Mouse (Mus musculus) lung, embryonic 14.5 days (tissue): ENCODE results near the gene Cdc5l. TPM values are rescaled to one million over a fixed set of nuclear protein-coding genes. Genes with fewer than 3 reads are reported as not detected.
"Not testable (repeated sequence)": the region's sequence is repeated elsewhere in the genome, so short reads cannot be mapped to it uniquely, and the experiment has no call there.

ENCODE experiments used
- ATAC-seq: fragments of 200-750 bp; cut with Nextera tagmentation; 2 replicates; pipeline ENCODE4 v1.8.0; 2017; ENCODE audit warnings: mild to moderate bottlenecking, moderate TSS enrichment, moderate library complexity; ENCODE audit not compliant: insufficient read depth
- DNase-seq: peaks from one replicate; pipeline ENCODE4 v3.0.0-alpha.2; 2015
- H3K27ac ChIP-seq: fragments of 300-500 bp; sonication (generic); 2 replicates; pipeline ENCODE4 v1.5.1; 2014; ENCODE audit warnings: low read depth, mild to moderate bottlenecking, moderate library complexity
- H3K27me3 ChIP-seq: fragments of 300-500 bp; sonication (generic); 2 replicates; pipeline ENCODE4 v1.6.1; 2014; ENCODE audit warnings: low read length, control low read depth; ENCODE audit not compliant: insufficient read depth
- H3K36me3 ChIP-seq: fragments of 300-500 bp; sonication (generic); 2 replicates; pipeline ENCODE4 v1.6.1; 2014; ENCODE audit warnings: control low read depth; ENCODE audit not compliant: insufficient read depth
- H3K4me1 ChIP-seq: fragments of 300-500 bp; sonication (generic); 2 replicates; pipeline ENCODE4 v1.6.1; 2014; ENCODE audit warnings: antibody characterized with exemption, control low read depth; ENCODE audit not compliant: insufficient read depth
- H3K4me2 ChIP-seq: fragments of 300-500 bp; sonication (generic); 2 replicates; pipeline ENCODE4 v1.6.1; 2014; ENCODE audit warnings: mild to moderate bottlenecking
- H3K4me3 ChIP-seq: fragments of 300-500 bp; sonication (generic); 2 replicates; pipeline ENCODE4 v1.5.1; 2014; ENCODE audit warnings: low read depth, low read length
- H3K9ac ChIP-seq: fragments of 300-500 bp; sonication (generic); 2 replicates; pipeline ENCODE4 v1.6.1; 2014
- H3K9me3 ChIP-seq: fragments of 300-500 bp; sonication (generic); 2 replicates; pipeline ENCODE4 v1.6.1; 2016; ENCODE audit warnings: low read depth, low read length, control low read depth
- CTCF ChIP-seq: IDR thresholded peaks from 2 replicates; pipeline ENCODE4 v1.5.1; 2016; ENCODE audit warnings: antibody characterized with exemption, low read depth
- whole genome bisulfite sequencing: fragments of 180-500 bp; shearing (Covaris S2); extraction: QIAGEN DNeasy Blood & Tissue Kit; methylation state at CpG from one replicate; pipeline ENCODE4 v1.1.7; 2014; 5-methylcytosine and 5-hydroxymethylcytosine counted together
- polyA plus RNA-seq: library from polyadenylated mRNA; unstranded; fragments of >200 nt; fragmentation: Nextera tagmentation; extraction: Ambion mirVana; gene quantifications from 2 replicates; pipeline ENCODE4 v1.2.1, GENCODE M21; 2014

Gene Cdc5l
- polyA plus RNA-seq, 1 experiment from 2014 or later: 63.8 TPM

DNA sequence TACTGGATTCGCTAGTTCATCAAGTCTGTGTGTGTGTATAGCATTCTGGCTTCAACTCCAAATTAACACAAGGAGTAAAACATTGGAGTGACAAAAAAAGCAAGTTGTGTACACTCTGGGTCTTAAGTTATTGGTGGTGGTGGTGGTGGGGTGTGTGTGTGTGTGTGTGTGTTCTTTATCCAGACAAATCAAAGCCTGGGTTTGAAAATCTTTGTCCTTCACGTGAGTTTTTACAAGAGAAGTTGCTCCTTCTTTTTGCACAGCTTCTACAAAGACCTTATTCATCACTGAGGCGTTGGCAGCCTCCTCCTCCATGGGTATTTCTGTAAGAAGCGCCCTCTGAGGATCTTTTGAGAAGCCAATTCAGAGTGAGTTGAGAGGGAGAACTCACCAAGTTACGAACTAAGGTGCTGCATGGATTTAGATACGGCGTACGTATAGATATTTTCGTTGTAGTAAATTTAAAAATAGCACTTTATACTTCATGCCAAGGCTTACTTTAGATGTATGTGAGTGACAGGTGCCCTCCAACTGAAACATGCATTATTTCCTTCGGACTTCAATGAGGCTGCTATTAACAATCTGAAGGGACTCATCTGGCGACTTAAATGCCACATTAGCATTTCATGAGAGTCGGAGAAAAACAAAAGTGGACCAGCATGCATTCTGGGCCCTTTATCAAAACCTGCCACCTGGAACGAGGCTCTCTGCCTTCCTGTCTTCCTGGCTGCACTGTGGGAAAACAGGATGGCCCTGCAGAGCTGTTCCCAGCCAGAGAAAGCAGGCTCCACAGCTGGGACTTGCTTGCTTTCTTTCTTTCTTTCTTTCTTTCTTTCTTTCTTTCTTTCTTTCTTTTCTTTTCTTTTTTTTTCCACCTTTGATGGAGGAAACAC lies 23.0 kb upstream of the Cdc5l start:
- no peaks in the 10 kb centered on the region for H3K4me1 ChIP-seq
- no peaks in the 10 kb centered on the region for H3K36me3 ChIP-seq
- H3K27me3 ChIP-seq: no peaks in the 10 kb centered on the region
- no peak overlapping the region for H3K4me2 ChIP-seq
- no peak overlapping the region for H3K27ac ChIP-seq
- no peak for TF ChIP-seq CTCF
- no peaks in the 10 kb centered on the region for H3K9me3 ChIP-seq
- ATAC-seq (no peak), DNase-seq (no peak)
- WGBS: 63% methylated on average over 13 of the region's 13 CpGs
- no peak overlapping the region for H3K4me3 ChIP-seq
- no peak overlapping the region for H3K9ac ChIP-seq

DNA sequence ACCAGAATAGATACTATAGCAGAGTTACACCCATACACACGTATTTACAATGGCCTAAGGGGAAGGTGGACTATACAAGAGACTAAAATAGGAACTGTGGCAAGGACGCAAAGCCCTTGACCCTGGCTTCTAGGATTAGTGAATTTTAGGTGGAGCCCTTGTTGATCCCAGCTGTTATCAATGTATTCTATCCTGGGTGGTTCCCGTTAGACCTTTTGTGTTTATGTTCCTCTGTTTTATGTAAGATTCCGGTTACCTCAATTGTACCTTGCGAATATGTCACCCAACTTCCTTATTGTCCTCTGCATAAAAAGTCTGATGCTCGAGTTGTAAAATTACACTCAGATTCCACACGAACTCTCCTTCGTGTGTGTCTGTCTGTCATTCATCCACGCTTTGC lies 22.2 kb upstream of the Cdc5l start:
- not testable (repeated sequence) for H3K9ac ChIP-seq, DNase-seq, H3K4me3 ChIP-seq, H3K27ac ChIP-seq, H3K4me1 ChIP-seq, H3K36me3 ChIP-seq, H3K27me3 ChIP-seq, ATAC-seq, H3K9me3 ChIP-seq, H3K4me2 ChIP-seq
- 82% methylated on average over 8 of the region's 9 CpGs for WGBS

DNA sequence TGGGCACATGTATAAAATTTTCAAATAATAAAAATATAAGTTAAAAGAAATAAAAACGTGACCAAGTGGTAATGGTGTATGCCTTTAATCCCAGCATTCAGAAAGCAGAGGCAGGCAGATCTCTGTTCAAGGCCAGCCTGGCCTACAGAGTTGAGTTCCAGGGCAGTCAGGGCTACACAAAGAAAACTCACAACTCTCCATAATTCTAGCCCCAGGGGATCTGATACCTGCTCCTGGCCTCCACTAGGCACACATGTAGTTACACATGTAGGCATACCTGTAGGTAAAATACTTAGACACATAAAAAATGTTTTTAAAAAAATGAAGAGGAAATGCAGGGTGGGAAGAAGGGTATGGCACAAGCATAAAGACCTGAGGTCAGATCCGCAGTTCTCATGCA lies 21.3 kb upstream of the Cdc5l start:
- Histone ChIP-seq H3K27me3 (no peaks in the 10 kb centered on the region), H3K4me2 (no peak overlapping the region), H3K36me3 (no peaks in the 10 kb centered on the region), H3K27ac (no peak overlapping the region), H3K4me1 (no peaks in the 10 kb centered on the region), H3K9ac (no peak overlapping the region), H3K9me3 (no peaks in the 10 kb centered on the region), H3K4me3 (no peak overlapping the region)
- DNase-seq (no peak), ATAC-seq (no peak)
- no peak for TF ChIP-seq CTCF
- 86% methylated on average over 2 of the region's 2 CpGs for WGBS

DNA sequence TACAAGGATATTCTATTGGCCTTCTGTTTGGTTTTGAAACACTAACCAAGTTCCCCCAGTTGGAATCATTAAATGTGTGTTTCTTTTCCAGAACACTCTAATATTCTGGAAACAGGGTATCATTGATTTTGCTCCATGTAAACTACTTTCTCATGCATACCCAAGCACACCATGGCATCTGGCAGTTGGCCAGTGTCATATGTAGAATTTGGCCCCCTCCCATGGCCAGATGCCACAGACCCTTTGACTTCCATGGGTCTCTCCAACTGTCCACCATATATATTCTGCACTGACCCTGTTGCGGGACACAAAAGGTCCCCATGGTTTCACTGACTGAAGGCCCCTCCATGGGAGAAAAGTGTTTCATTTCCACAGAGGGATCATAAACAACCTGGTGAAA lies 18.7 kb upstream of the Cdc5l start:
- no peak overlapping the region for H3K27ac ChIP-seq

DNA sequence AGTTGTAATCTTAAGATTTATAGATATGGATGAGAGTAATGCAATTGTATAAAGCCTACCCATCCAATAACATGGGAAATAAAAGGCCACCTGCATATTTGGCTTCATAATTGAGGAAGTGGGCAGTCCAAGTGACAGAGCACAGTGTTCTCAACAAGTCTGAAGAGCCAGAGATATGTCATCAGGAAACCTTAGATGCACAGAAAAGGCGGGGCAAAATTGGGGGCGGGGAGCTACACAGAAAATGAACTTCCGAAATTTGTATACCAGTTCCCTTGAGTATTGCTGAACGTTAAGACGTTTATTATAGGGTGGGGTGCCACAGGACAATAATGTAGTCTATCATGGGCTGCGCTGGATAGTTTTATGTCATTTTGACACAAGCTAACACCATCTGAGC lies 16.6 kb upstream of the Cdc5l start:
- no peaks in the 10 kb centered on the region for H3K36me3 ChIP-seq
- H3K27me3 ChIP-seq: no peaks in the 10 kb centered on the region

More for the DNA sequence above, 18.7 kb upstream of the Cdc5l start:
- no peaks in the 10 kb centered on the region for H3K4me1 ChIP-seq
- no peak for TF ChIP-seq CTCF
- ATAC-seq: no peak
- no peaks in the 10 kb centered on the region for H3K27me3 ChIP-seq
- H3K36me3 ChIP-seq: no peaks in the 10 kb centered on the region
- WGBS: 95% methylated on average over 1 of the region's 1 CpGs
- H3K4me2 ChIP-seq: no peak overlapping the region
- H3K9me3 ChIP-seq: no peaks in the 10 kb centered on the region
- no peak overlapping the region for H3K9ac ChIP-seq
- DNase-seq: no peak
- H3K4me3 ChIP-seq: no peak overlapping the region

DNA sequence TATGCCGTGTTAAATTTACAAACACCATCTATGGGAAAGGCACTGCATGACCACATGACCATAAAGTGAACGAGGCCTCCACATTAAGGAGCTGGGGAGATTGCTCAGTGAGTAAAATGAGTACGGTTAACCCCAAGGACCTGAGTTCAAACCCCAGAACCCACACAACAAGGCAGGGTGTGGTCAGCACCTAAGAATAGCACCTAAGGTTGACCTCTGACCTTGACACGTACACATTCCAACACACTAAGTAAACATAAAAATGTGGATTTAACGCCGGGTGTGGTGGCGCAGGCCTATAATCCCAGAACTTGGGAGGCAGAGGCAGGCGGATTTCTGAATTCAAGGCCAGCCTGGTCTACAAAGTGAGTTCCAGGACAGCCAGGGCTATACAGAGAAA lies 16.0 kb upstream of the Cdc5l start:
- Histone ChIP-seq H3K9ac (no peak overlapping the region), H3K4me2 (no peak overlapping the region), H3K27ac (no peak overlapping the region), H3K4me3 (no peak overlapping the region), H3K4me1 (no peaks in the 10 kb centered on the region), H3K36me3 (no peaks in the 10 kb centered on the region), H3K9me3 (no peaks in the 10 kb centered on the region), H3K27me3 (no peaks in the 10 kb centered on the region)
- 88% methylated on average over 8 of the region's 8 CpGs for WGBS
- ATAC-seq (no peak), DNase-seq (no peak)
- no peak for TF ChIP-seq CTCF

More for the DNA sequence above, 16.6 kb upstream of the Cdc5l start:
- H3K4me3 ChIP-seq: no peak overlapping the region
- H3K9ac ChIP-seq: no peak overlapping the region
- no peak overlapping the region for H3K4me2 ChIP-seq
- TF ChIP-seq CTCF: no peak
- DNase-seq (no peak), ATAC-seq (no peak)
- no peaks in the 10 kb centered on the region for H3K4me1 ChIP-seq
- 88% methylated on average over 6 of the region's 6 CpGs for WGBS
- no peak overlapping the region for H3K27ac ChIP-seq
- no peaks in the 10 kb centered on the region for H3K9me3 ChIP-seq

DNA sequence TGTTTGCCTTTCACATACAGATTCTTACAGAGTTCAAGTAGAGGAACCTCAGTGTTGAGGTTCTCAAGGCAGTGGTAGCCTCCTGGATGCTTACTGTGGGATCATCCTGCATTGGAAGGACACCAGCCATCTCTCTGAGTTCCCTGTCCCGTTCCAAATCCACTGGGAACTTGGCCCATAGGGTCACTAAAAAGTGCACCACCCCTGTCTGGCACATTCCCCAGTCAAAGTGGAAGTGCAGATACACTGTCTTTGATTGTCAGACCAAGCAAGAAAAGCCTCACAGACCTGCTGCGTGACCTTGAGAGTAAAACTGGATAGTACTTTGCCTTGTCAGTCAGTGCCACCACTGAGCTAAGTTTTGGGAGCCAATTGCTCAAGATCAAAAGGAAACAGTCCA lies 13.5 kb upstream of the Cdc5l start:
- DNase-seq: no peak
- no peaks in the 10 kb centered on the region for H3K4me1 ChIP-seq
- no peak overlapping the region for H3K4me3 ChIP-seq
- H3K36me3 ChIP-seq: no peaks in the 10 kb centered on the region
- H3K9ac ChIP-seq: no peak overlapping the region
- H3K27ac ChIP-seq: no peak overlapping the region
- no peak for TF ChIP-seq CTCF
- H3K9me3 ChIP-seq: no peaks in the 10 kb centered on the region
- H3K4me2 ChIP-seq: no peak overlapping the region
- 74% methylated on average over 2 of the region's 2 CpGs for WGBS
- no peak for ATAC-seq
- no peaks in the 10 kb centered on the region for H3K27me3 ChIP-seq

DNA sequence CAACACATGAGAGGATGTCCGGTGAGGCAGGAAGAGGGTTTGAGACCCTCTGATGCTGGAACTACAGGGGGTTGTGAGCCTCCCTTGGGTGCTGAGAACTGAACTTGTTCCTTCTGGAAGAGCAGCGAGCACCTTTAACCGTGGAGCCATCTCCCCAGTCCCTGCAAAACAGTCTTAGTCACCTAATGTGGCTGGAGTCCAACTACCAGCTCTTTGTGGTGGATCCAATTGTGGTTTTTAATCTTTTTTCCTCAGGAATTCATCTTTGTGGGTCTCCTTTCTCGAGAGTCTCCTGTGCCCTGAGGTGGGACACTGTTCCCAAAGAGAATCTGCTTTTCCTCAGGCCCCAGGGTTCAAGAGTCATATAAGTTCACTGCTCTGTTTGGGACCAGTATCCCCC lies 12.4 kb upstream of the Cdc5l start:
- Histone ChIP-seq H3K36me3 (no peaks in the 10 kb centered on the region), H3K9me3 (no peaks in the 10 kb centered on the region), H3K27me3 (no peaks in the 10 kb centered on the region), H3K4me3 (no peak overlapping the region), H3K27ac (no peak overlapping the region), H3K4me1 (no peaks in the 10 kb centered on the region), H3K4me2 (no peak overlapping the region), H3K9ac (no peak overlapping the region)
- WGBS: 78% methylated on average over 4 of the region's 4 CpGs
- no peak for TF ChIP-seq CTCF
- no peak for ATAC-seq
- no peak for DNase-seq
